Mouse (Mus musculus) hindbrain, embryonic 15.5 days (tissue): ENCODE results near the gene Gm10945. TPM values are rescaled to one million over a fixed set of nuclear protein-coding genes. Genes with fewer than 3 reads are reported as not detected.

Experiments used
- polyA plus RNA-seq: library from polyadenylated mRNA; unstranded; fragments of >200 nt; fragmentation: Nextera tagmentation; extraction: Ambion mirVana; gene quantifications from 2 replicates; pipeline ENCODE4 v1.2.1, GENCODE M21; 2015

Gm10945 gene
- polyA plus RNA-seq, 1 experiment from 2014 or later, result not detected

Other genes starting within 250 kb of the Gm10945 start
- 2.9 and 3.5 TPM in 2 replicates for gene Oprm1, start 3.3 kb downstream of the Gm10945 start, polyA plus RNA-seq